Mouse (Mus musculus): ENCODE data around the gene Hapln3.

Hapln3 gene

DNA sequence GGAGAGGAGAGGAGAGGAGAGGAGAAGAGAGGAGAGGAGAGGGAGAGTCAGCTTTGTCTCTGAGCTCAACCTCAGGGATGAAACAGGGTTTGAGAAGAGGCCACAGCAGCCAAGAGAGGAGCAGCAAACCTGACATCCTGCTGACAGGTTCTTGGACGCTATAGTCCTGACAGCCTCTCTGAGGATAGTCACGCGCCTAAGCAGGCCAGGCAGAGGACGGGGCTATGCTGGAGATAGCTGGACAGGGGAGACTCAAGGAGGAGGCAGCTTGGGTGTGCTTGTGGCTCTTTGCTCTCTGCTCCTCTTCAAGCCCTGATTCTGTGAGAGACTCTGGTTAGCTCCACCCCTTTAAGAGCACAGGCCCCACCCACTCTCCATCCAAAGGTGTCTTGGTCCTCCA, 62.6 kb downstream of the Hapln3 start:
- no peak for DNase-seq

DNA sequence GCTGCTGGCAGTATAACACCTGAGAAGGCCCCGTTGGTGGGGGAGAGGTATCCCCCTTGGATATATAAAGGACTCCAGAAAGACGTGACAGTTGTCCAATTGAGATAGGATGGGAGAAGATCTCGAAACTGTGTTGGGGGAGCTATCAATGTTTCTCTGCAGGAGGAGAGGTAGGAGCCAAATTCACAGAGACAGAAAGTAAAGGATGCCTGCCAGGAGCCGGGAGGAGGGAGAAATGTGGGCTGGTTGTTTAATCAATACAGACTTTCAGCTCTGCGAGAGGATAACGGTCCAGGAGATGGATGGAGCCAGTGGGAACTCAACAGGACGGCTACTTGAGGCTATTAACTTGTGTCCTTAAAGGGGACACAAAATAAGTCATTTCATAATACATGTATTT, 63.4 kb downstream of the Hapln3 start:
- DNase-seq: no peak

Measured in kidney, adult 18-20 months (tissue).